Mouse (Mus musculus) ES-E14 (cell line): Measurements from ENCODE around the gene Uaca. TPM values are rescaled to one million over a fixed set of nuclear protein-coding genes. Genes with fewer than 3 reads are reported as not detected.

Experiments used
- DNase-seq: peaks from one replicate; pipeline ENCODE4 v3.0.0-alpha.2; 2013; ENCODE audit warnings: low read depth, low spot score
- H3K27ac ChIP-seq: 2 replicates; pipeline ENCODE4 v1.5.1; 2012; ENCODE audit warnings: low read depth, mild to moderate bottlenecking, low read length, moderate library complexity, mixed read lengths; ENCODE audit not compliant: poor library complexity, insufficient read depth, severe bottlenecking
- H3K36me3 ChIP-seq: 2 replicates; pipeline ENCODE4 v1.6.1; 2012; ENCODE audit warnings: mild to moderate bottlenecking, low read length, moderate library complexity, mixed read lengths; ENCODE audit not compliant: control insufficient read depth, poor library complexity, insufficient read depth, severe bottlenecking
- H3K4me1 ChIP-seq, 2 experiments: fragments of 150-350 bp in 1 of 2; sonication (generic) in 1 of 2; 2 replicates each; pipeline ENCODE4 v1.6.1; 2012; ENCODE audit warnings: low read length in 2 of 2, mild to moderate bottlenecking in 1 of 2, mixed read lengths in 1 of 2; ENCODE audit not compliant: control insufficient read depth in 2 of 2, insufficient read depth in 2 of 2, poor library complexity in 1 of 2
- H3K4me3 ChIP-seq, 2 experiments: fragments of 150-350 bp in 1 of 2; sonication (generic) in 1 of 2; 2 replicates each; pipeline ENCODE4 v1.5.1; 2012; ENCODE audit warnings: low read length in 2 of 2, low read depth in 1 of 2, mild to moderate bottlenecking in 1 of 2, mixed read lengths in 1 of 2; ENCODE audit not compliant: insufficient read depth in 1 of 2, poor library complexity in 1 of 2, severe bottlenecking in 1 of 2
- H3K9ac ChIP-seq: 2 replicates; pipeline ENCODE4 v1.6.1; 2012; ENCODE audit warnings: low read depth, mild to moderate bottlenecking, low read length, mixed read lengths; ENCODE audit not compliant: poor library complexity, insufficient read depth, severe bottlenecking
- H3K9me3 ChIP-seq: fragments of 150-350 bp; sonication (generic); 2 replicates; pipeline ENCODE4 v1.6.1; 2012; ENCODE audit warnings: low read depth, mild to moderate bottlenecking, low read length; ENCODE audit not compliant: control insufficient read depth, insufficient read depth
- CHD2 ChIP-seq: IDR thresholded peaks from 2 replicates; pipeline ENCODE4 v1.6.1; 2014; ENCODE audit warnings: mild to moderate bottlenecking, low read depth, low read length, inconsistent platforms
- HCFC1 ChIP-seq: IDR thresholded peaks from 2 replicates; pipeline ENCODE4 v1.6.1; 2012; ENCODE audit warnings: low read length, inconsistent platforms, borderline replicate concordance; ENCODE audit not compliant: insufficient read depth
- MAFK ChIP-seq: IDR thresholded peaks from 2 replicates; pipeline ENCODE4 v1.6.1; 2014; ENCODE audit warnings: mild to moderate bottlenecking, low read depth, low read length, inconsistent platforms; ENCODE audit not compliant: insufficient read depth
- ZC3H11A ChIP-seq: IDR thresholded peaks from 2 replicates; pipeline ENCODE4 v1.6.1; 2012; ENCODE audit warnings: low read depth, mild to moderate bottlenecking, inconsistent platforms, low read length, borderline replicate concordance
- ZNF384 ChIP-seq: IDR thresholded peaks from 2 replicates; pipeline ENCODE4 v1.6.1; 2012; ENCODE audit warnings: low read depth, low read length, inconsistent platforms
- in situ Hi-C, 2 experiments: fragments of 600-800 bp; cut with MboI; formaldehyde crosslinking; loops; one replicate each; pipeline ENCODE4 v1.15.1; 2025; ENCODE audit warnings: low sequenced_read_pairs in 2 of 2, inconsistent platforms in 1 of 2; ENCODE audit not compliant: unreplicated experiment in 2 of 2
- total RNA-seq: library from RNA; depleted of rRNA; stranded (reverse); fragments of 300-350 nt; gene quantifications from 2 replicates; pipeline ENCODE4 v1.2.3, GENCODE M21; 2012

Gene Uaca
- total RNA-seq, 1 experiment = 22.1 TPM

- no peak for DNase-seq
- peak; percentile 41; the same call in 1 of the 2 replicates for TF ChIP-seq ZC3H11A
- no peak for TF ChIP-seq ZNF384
- no peak for TF ChIP-seq CHD2
- TF ChIP-seq HCFC1 = no peak
- TF ChIP-seq MAFK = no peak
- Histone ChIP-seq H3K9me3 (no peaks in the 10 kb centered on the region), H3K4me1 (no peaks in the 10 kb centered on the region; a peak in 1 of 4 replicates), H3K4me3 (no peak overlapping the region), H3K9ac (no peak overlapping the region), H3K36me3 (no peaks in the 10 kb centered on the region), H3K27ac (no peak overlapping the region)
- in situ Hi-C loops = no loop called here
These were observed 101.3 kb downstream of the Uaca start for GRCm38 (mm10) chr9:60895486-60896110.

- in situ Hi-C loops = no loop called here
- Histone ChIP-seq H3K9ac (no peak overlapping the region), H3K4me3 (no peak overlapping the region), H3K4me1 (no peaks in the 10 kb centered on the region; a peak in 1 of 4 replicates), H3K9me3 (no peaks in the 10 kb centered on the region), H3K27ac (no peak overlapping the region), H3K36me3 (no peaks in the 10 kb centered on the region)
- no peak for DNase-seq
- no peak for TF ChIP-seq CHD2
- no peak for TF ChIP-seq MAFK
- TF ChIP-seq ZNF384 = no peak
- no peak for TF ChIP-seq ZC3H11A
These were observed 104.1 kb downstream of the Uaca start for GRCm38 (mm10) chr9:60898291-60899020.

- no peak overlapping the region for H3K4me3 ChIP-seq
- DNase-seq = no peak
- TF ChIP-seq ZC3H11A (no peak), CHD2 (no peak), MAFK (no peak), ZNF384 (no peak), HCFC1 (no peak)
- H3K27ac ChIP-seq = no peak overlapping the region
- H3K36me3 ChIP-seq = no peaks in the 10 kb centered on the region
- H3K9ac ChIP-seq = no peak overlapping the region
- in situ Hi-C loops = no loop called here
- no peaks in the 10 kb centered on the region; a peak in 1 of 4 replicates for H3K4me1 ChIP-seq
- no peaks in the 10 kb centered on the region for H3K9me3 ChIP-seq
These were observed 104.9 kb downstream of the Uaca start for GRCm38 (mm10) chr9:60899201-60899600.

GRCm38 (mm10) chr9:60899797-60900459 lies 105.6 kb downstream of the Uaca start:
- no peaks in the 10 kb centered on the region for H3K9me3 ChIP-seq
- H3K36me3 ChIP-seq = no peaks in the 10 kb centered on the region
- DNase-seq = no peak
- H3K4me3 ChIP-seq = no peak overlapping the region
- in situ Hi-C loops = no loop called here
- no peak overlapping the region for H3K27ac ChIP-seq
- H3K9ac ChIP-seq = no peak overlapping the region
- H3K4me1 ChIP-seq = no peaks in the 10 kb centered on the region; a peak in 1 of 4 replicates
- TF ChIP-seq ZC3H11A = no peak
- no peak for TF ChIP-seq MAFK
- TF ChIP-seq HCFC1 = no peak
- no peak for TF ChIP-seq CHD2
- no peak for TF ChIP-seq ZNF384
